Mouse (Mus musculus) stomach, postnatal 0 days (tissue): ENCODE data around the gene Olfr434. TPM values are rescaled to one million over a fixed set of nuclear protein-coding genes. Genes with fewer than 3 reads are reported as not detected.
"Not testable (repeated sequence)": the region's sequence is repeated elsewhere in the genome, so short reads cannot be mapped to it uniquely, and the experiment has no call there.

Experiments used
- ATAC-seq: fragments of 200-750 bp; cut with Nextera tagmentation; 2 replicates; pipeline ENCODE4 v1.8.0; 2017; ENCODE audit not compliant: low FRiP score, low TSS enrichment
- DNase-seq: peaks from one replicate; pipeline ENCODE4 v3.0.0-alpha.2; 2016; ENCODE audit warnings: low spot score
- H3K27ac ChIP-seq: fragments of 300-500 bp; sonication (generic); replicated peaks from 2 replicates; pipeline ENCODE4 v1.5.1; 2014; ENCODE audit warnings: mild to moderate bottlenecking, control low read depth
- H3K27me3 ChIP-seq: fragments of 300-500 bp; sonication (generic); 2 replicates; pipeline ENCODE4 v1.6.1; 2014; ENCODE audit warnings: low read length; ENCODE audit not compliant: control insufficient read depth, insufficient read depth
- H3K36me3 ChIP-seq: fragments of 300-500 bp; sonication (generic); 2 replicates; pipeline ENCODE4 v1.6.1; 2014; ENCODE audit warnings: low read length, mixed read lengths; ENCODE audit not compliant: control insufficient read depth, insufficient read depth
- H3K4me1 ChIP-seq: fragments of 300-500 bp; sonication (generic); replicated peaks from 2 replicates; pipeline ENCODE4 v1.6.1; 2014; ENCODE audit warnings: antibody characterized with exemption; ENCODE audit not compliant: control insufficient read depth, insufficient read depth
- H3K4me2 ChIP-seq: fragments of 300-500 bp; sonication (generic); replicated peaks from 2 replicates; pipeline ENCODE4 v1.6.1; 2014; ENCODE audit warnings: low read depth, mild to moderate bottlenecking, control low read depth, moderate library complexity
- H3K4me3 ChIP-seq: fragments of 300-500 bp; sonication (generic); 2 replicates; pipeline ENCODE4 v1.5.1; 2014; ENCODE audit warnings: low read depth, low read length, control low read depth
- H3K9ac ChIP-seq: fragments of 300-500 bp; sonication (generic); 2 replicates; pipeline ENCODE4 v1.6.1; 2014; ENCODE audit warnings: mild to moderate bottlenecking, low read length, control low read depth, mixed read lengths
- H3K9me3 ChIP-seq: fragments of 300-500 bp; sonication (generic); 2 replicates; pipeline ENCODE4 v1.6.1; 2016; ENCODE audit warnings: low read length; ENCODE audit not compliant: control insufficient read depth
- CTCF ChIP-seq: IDR thresholded peaks from 2 replicates; pipeline ENCODE4 v1.5.1; 2016; ENCODE audit warnings: antibody characterized with exemption, low read depth, mild to moderate bottlenecking, moderate library complexity
- EP300 ChIP-seq: optimal IDR thresholded peaks from 2 replicates; pipeline ENCODE3; 2016; ENCODE audit warnings: antibody characterized with exemption
- WGBS: fragments of 180-500 bp; shearing (Covaris S2); extraction: QIAGEN DNeasy Blood & Tissue Kit; methylation state at CpG from one replicate; pipeline ENCODE4 v1.1.7; 2014; 5-methylcytosine and 5-hydroxymethylcytosine counted together
- polyA plus RNA-seq: library from polyadenylated mRNA; unstranded; fragments of >200 nt; fragmentation: Nextera tagmentation; extraction: Ambion mirVana; gene quantifications from 2 replicates; pipeline ENCODE4 v1.2.1, GENCODE M21; 2015

The Olfr434 gene
- polyA plus RNA-seq, 1 experiment from 2014 or later = not detected

DNA sequence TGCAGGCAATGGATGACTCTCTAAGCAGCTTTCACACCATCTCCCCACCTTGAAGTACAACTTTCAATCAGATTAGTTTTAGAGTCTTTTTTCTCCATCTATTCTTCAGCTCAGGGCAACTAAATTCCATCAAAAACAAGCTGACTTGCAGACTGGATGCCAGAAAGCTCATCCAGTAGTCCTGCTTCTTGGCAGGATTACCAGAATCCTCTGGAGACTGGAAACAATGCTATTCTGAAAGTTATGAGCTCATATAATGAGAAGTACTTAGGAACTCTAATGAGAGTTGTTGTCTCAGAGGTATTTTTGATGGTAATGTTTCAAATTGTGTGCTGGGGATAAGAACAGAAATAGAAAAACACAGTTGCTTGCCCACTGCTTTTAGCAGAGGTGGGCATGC lies 16.0 kb upstream of the Olfr434 start, which contains the start of gene Olfr435:
Gene Olfr435, plus strand, starts transcription at position 366 of the 400 bp plus-strand sequence.
- TF ChIP-seq EP300 = no peak
- no peak for TF ChIP-seq CTCF
- no peak within 1 kb of the TSS for H3K27ac ChIP-seq
- no peak for DNase-seq
- no peaks in the 10 kb centered on the region for H3K36me3 ChIP-seq
- H3K4me1 ChIP-seq = no peaks in the 10 kb centered on the region
- H3K9me3 ChIP-seq = no peaks in the 10 kb centered on the region
- H3K27me3 ChIP-seq = no peaks in the 10 kb centered on the region
- ATAC-seq = no peak
- no peak within 1 kb of the TSS for H3K4me2 ChIP-seq
- H3K9ac ChIP-seq = no peak within 1 kb of the TSS
- no peak within 1 kb of the TSS for H3K4me3 ChIP-seq

DNA sequence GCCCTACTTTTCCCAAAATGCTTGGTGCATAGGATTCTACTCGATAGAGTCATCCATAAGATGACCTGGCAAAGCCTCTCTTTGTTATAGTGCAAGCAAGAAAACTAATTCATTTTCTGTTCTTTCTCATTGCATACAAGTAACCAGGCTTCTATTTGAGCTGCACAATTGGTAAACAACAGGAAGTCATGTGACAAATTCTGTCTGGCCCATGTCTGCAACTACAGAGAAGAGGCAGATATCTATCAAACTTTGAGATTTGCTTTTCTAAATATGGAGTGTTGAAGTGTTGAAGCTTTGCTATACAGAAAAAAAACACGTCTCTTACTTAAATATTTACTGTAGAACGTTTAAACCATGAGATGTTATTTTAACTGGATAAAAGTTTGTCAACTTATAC lies 14.7 kb upstream of the Olfr434 start:
- DNase-seq (no peak), ATAC-seq (no peak)

DNA sequence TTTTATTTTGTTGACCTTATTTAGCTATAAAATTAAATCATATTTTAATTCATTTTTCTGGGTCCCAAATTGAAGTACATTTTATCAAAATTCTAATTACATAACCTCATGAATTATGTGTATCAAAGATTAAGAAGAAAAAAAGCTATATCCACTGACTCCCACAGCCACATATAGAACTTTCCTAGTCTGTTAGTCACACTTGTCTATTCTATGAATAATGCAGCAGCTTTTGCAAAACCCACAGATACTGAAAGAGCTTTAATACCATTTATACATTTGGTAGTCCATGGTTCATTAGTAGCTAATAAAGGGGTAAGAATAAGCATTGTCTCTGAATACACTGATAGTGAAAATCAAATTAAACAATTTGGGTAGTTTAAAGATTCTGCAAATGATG lies 10.0 kb upstream of the Olfr434 start:
- H3K9me3 ChIP-seq = no peaks in the 10 kb centered on the region
- H3K4me2 ChIP-seq = no peak overlapping the region
- no peak overlapping the region for H3K9ac ChIP-seq
- no peak overlapping the region for H3K27ac ChIP-seq
- no peak for TF ChIP-seq CTCF
- no peaks in the 10 kb centered on the region for H3K4me1 ChIP-seq
- H3K4me3 ChIP-seq = no peak overlapping the region
- H3K27me3 ChIP-seq = no peaks in the 10 kb centered on the region
- ATAC-seq = no peak
- DNase-seq = no peak
- H3K36me3 ChIP-seq = no peaks in the 10 kb centered on the region

More for the DNA sequence above, 14.7 kb upstream of the Olfr434 start:
- H3K4me3 ChIP-seq = no peak overlapping the region
- WGBS = 39% methylated on average over 3 of the region's 3 CpGs
- H3K36me3 ChIP-seq = no peaks in the 10 kb centered on the region
- H3K4me2 ChIP-seq = no peak overlapping the region
- no peak overlapping the region for H3K27ac ChIP-seq
- no peak for TF ChIP-seq CTCF
- no peak for TF ChIP-seq EP300
- H3K9me3 ChIP-seq = no peaks in the 10 kb centered on the region
- no peak overlapping the region for H3K9ac ChIP-seq
- no peaks in the 10 kb centered on the region for H3K4me1 ChIP-seq
- no peaks in the 10 kb centered on the region for H3K27me3 ChIP-seq

DNA sequence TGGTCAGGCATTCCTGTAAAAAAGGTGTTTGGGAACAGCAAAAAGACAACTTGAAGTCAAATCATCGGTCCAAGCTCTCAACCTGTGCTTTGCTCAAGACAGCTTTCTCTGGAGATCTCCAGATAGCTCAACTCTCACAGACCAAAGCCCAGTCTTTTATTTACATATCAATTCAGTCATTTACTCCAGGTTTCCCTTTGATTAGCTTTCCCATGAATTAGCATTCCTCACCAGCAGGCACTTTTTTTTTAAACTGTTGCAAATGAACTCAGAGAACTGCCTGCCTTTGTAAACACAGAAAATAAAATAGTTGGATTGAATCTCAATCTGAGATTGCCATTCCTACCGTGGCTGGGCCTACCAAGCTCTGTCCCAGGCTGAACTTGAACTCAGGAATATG lies 7.5 kb upstream of the Olfr434 start:
- no peaks in the 10 kb centered on the region for H3K4me1 ChIP-seq
- ATAC-seq = no peak
- TF ChIP-seq CTCF (no peak), EP300 (no peak)
- H3K4me2 ChIP-seq = no peak overlapping the region
- H3K27me3 ChIP-seq = no peaks in the 10 kb centered on the region
- no peaks in the 10 kb centered on the region for H3K9me3 ChIP-seq
- WGBS = 38% methylated on average over 2 of the region's 2 CpGs
- H3K4me3 ChIP-seq = no peak overlapping the region
- DNase-seq = no peak
- H3K27ac ChIP-seq = no peak overlapping the region
- no peak overlapping the region for H3K9ac ChIP-seq
- H3K36me3 ChIP-seq = no peaks in the 10 kb centered on the region

DNA sequence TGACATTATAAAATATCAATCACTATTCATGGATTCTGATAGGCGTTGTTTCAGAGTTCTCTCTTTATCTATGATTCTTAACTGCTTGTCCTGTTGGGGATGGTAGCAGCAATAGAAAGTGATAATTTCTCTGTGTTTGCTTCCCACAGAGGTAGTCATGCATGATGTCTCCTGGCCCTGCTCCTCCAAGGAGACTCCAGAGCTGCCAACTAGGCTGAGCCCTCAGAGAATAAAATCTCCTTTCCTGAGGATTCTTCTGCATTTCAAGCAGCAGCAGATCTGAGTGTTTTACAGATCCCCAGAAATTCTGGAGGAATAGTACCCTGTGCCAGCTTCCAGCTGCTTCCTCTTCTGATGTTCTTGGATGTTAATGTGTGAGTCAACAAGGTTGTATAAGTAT lies 18.4 kb downstream of the Olfr434 start, which contains the start of gene Olfr47:
Gene Olfr47, plus strand, starts transcription at position 275 of the 400 bp plus-strand sequence.
- WGBS = 78% methylated on average over 1 of the region's 1 CpGs
- DNase-seq, H3K4me1 ChIP-seq, H3K27me3 ChIP-seq, H3K4me2 ChIP-seq, H3K36me3 ChIP-seq, H3K9ac ChIP-seq, H3K4me3 ChIP-seq, H3K9me3 ChIP-seq, ATAC-seq, H3K27ac ChIP-seq: not testable (repeated sequence)

DNA sequence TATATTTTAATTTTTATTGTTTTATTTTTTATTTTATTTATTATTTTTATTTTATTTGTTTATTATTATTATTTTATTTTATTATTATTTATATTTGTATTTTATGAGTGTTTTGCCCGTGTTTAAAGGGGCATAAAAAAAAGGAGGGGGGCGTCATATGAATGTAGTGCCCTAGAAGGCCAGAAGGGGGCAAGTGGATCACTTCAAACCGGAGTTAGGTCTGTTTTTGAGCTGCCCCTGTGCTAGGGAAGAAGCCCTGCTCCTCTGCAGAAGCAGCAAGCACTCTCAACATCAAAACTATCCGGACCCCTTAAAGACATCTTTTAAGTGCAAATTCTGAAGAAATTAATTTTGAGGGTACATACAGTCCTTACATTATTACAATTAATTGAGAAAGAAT lies 29.2 kb downstream of the Olfr434 start:
- Histone ChIP-seq H3K27me3 (no peaks in the 10 kb centered on the region), H3K4me2 (no peak overlapping the region), H3K4me3 (no peak overlapping the region), H3K9ac (no peak overlapping the region), H3K9me3 (no peaks in the 10 kb centered on the region), H3K4me1 (no peaks in the 10 kb centered on the region), H3K36me3 (no peaks in the 10 kb centered on the region), H3K27ac (no peak overlapping the region)
- WGBS = 19% methylated on average over 4 of the region's 4 CpGs
- peak; percentile 61 for TF ChIP-seq CTCF
- TF ChIP-seq EP300 = no peak
- ATAC-seq = no peak
- DNase-seq = no peak
